Mouse (Mus musculus): ENCODE measurements around the gene Rftn1.

DNA sequence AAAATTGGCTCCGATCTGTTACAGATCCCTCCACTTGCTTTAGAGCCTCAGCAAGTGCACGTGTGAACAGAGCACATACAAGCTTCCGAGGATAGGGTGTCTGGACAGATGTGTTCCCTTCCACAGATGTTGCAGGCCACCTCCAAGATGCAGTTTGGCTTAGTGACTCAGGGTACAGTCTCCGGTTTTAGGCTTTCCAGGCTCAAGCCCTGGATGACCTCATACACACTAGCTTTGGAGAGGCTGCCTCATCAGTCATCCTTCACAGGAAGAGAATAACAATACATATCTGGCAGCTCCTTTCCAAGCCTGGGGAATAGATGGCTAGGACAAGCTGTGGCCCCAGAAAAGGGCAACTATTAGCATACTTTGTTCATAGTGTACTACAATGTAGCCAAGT, 65.8 kb downstream of the Rftn1 start:
- no peak for TF ChIP-seq CTCF (IDR thresholded peaks at IDR 0.05; ENCODE audit: low read depth)
- TF ChIP-seq EP300 (IDR thresholded peaks at IDR 0.05; ENCODE audit: low read depth): no peak

All from heart, postnatal 0 days (tissue).